Mouse (Mus musculus): ENCODE results near the gene Plekho2. TPM values are rescaled to one million over a fixed set of nuclear protein-coding genes. Genes with fewer than 3 reads are reported as not detected.
A peak's percentile ranks its signal among the peaks of the same experiment; 100 is the strongest.

Plekho2 gene
- polyA plus RNA-seq, 1 experiment from 2014 or later, result 4.9 TPM

DNA sequence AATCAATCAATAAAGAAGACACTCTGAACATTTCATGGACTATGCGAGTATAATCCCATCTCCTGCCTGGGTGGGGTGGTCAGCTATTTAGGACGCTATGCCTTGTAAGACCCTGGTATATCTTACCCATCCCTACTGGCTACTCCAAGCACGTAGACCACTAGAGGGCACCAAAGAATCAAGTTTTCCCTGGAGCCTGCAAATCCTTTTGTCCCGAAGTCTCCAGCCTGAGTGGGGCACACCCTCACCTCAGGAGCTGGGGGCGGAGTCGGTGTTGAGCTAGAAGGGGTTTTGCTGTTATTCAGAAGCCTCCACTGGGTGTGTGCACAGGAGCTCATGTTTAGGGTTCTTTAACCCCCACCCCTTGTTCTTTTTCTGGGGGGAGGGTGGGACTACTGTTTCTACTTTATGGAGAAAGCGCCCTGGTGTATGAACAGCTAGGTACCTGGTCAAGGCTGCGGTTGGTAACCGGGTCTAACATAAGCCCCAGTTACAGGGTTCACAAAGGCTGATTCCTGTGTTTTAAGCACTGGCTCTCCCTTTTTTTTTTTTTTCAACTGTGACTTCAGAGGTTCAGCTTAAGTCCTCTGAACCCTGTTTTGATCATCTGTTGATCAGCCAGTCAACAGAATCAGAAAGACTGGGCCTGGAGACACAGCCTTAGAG, 25.8 kb upstream of the Plekho2 start:
- no peak overlapping the region for H3K4me3 ChIP-seq
- H3K4me1 ChIP-seq, result no peaks in the 10 kb centered on the region
- 6% methylated on average over 9 of the region's 9 CpGs for WGBS
- no peaks in the 10 kb centered on the region for H3K36me3 ChIP-seq (ENCODE audit: poor library complexity, severe bottlenecking)
- H3K27ac ChIP-seq, result no peak overlapping the region
- H3K9me3 ChIP-seq (replicated peaks), result no peaks in the 10 kb centered on the region
- H3K4me2 ChIP-seq, result peak overlapping the region; percentile 53
- peak; percentile 94 for ATAC-seq
- H3K9ac ChIP-seq, result peak overlapping the region; percentile 31; the same call in 1 of the 2 replicates
- H3K27me3 ChIP-seq, result no peaks in the 10 kb centered on the region

DNA sequence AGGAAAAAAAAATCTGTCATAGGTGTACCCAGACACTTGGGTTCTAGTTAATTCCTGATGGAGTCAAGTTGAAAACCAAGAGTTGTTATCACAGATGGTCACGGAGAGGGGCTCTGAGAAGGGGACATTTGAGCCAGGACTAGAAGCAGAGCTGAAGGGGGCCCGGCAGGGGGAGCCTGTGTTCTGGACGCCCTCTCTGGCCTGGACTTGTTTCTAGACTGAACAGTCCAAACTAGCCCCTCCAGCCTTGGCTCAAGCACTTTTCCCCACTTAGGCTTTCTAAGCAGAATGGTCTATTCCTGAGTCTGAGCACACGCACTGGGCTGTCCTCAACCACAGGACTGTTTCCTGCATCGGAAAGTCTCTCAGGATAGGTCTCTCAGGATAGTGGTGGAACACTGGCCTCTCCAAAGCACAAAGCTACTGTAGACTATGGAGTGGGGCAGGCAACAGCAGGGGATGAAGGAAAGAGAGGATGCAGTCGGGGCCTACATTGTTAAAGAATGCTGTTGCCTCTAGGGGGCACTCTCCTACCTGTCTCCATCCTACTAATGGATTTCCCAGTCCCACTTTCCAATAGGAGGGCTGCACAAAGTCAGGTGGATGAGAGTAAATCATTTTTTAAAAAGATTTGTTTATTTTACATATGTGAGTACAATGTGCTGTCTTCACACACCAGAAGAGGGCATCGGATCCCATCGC, 23.7 kb upstream of the Plekho2 start:
- no peak for ATAC-seq
- H3K36me3 ChIP-seq (ENCODE audit: poor library complexity, severe bottlenecking), result no peaks in the 10 kb centered on the region
- no peaks in the 10 kb centered on the region for H3K27me3 ChIP-seq
- no peak overlapping the region for H3K4me3 ChIP-seq
- no peak overlapping the region for H3K4me2 ChIP-seq
- H3K4me1 ChIP-seq, result no peaks in the 10 kb centered on the region
- H3K27ac ChIP-seq, result no peak overlapping the region
- no peaks in the 10 kb centered on the region for H3K9me3 ChIP-seq (replicated peaks)
- H3K9ac ChIP-seq, result no peak overlapping the region
- WGBS, result 54% methylated on average over 8 of the region's 8 CpGs

GRCm38 (mm10) chr9:65600951-65601350, 21.1 kb upstream of the Plekho2 start:
- 70% methylated on average over 2 of the region's 2 CpGs for WGBS
- Histone ChIP-seq H3K36me3 (ENCODE audit: poor library complexity, severe bottlenecking) (peaks cover under 1% of the 10 kb centered on the region; the same call in 1 of the 2 replicates), H3K9me3 (replicated peaks) (no peaks in the 10 kb centered on the region), H3K4me2 (no peak overlapping the region), H3K4me1 (no peaks in the 10 kb centered on the region), H3K27me3 (no peaks in the 10 kb centered on the region), H3K9ac (no peak overlapping the region), H3K27ac (no peak overlapping the region), H3K4me3 (no peak overlapping the region)
- ATAC-seq, result no peak

- 59% methylated on average over 7 of the region's 11 CpGs for WGBS
- H3K27me3 ChIP-seq, result no peaks in the 10 kb centered on the region
These were observed 19.0 kb upstream of the Plekho2 start for GRCm38 (mm10) chr9:65598765-65599249.

GRCm38 (mm10) chr9:65593596-65593995, 13.8 kb upstream of the Plekho2 start:
- no peak overlapping the region for H3K4me3 ChIP-seq
- H3K9ac ChIP-seq, result no peak overlapping the region
- H3K9me3 ChIP-seq (replicated peaks), result no peaks in the 10 kb centered on the region
- 87% methylated on average over 9 of the region's 9 CpGs for WGBS
- H3K4me2 ChIP-seq, result no peak overlapping the region
- peaks cover 56% of the 10 kb centered on the region for H3K36me3 ChIP-seq (ENCODE audit: poor library complexity, severe bottlenecking)
- ATAC-seq, result no peak
- H3K27me3 ChIP-seq, result no peaks in the 10 kb centered on the region
- peaks cover 17% of the 10 kb centered on the region for H3K4me1 ChIP-seq
- H3K27ac ChIP-seq, result no peak overlapping the region

More at GRCm38 (mm10) chr9:65598765-65599249, 19.0 kb upstream of the Plekho2 start:
- no peak overlapping the region for H3K27ac ChIP-seq
- no peaks in the 10 kb centered on the region for H3K4me1 ChIP-seq
- no peaks in the 10 kb centered on the region for H3K9me3 ChIP-seq (replicated peaks)
- no peak overlapping the region for H3K4me3 ChIP-seq
- ATAC-seq, result no peak
- H3K36me3 ChIP-seq (ENCODE audit: poor library complexity, severe bottlenecking), result peaks cover 22% of the 10 kb centered on the region
- no peak overlapping the region for H3K4me2 ChIP-seq
- H3K9ac ChIP-seq, result no peak overlapping the region

GRCm38 (mm10) chr9:65592721-65593120, 12.9 kb upstream of the Plekho2 start:
- H3K9ac ChIP-seq, result no peak overlapping the region
- H3K27ac ChIP-seq, result no peak overlapping the region
- H3K4me2 ChIP-seq, result no peak overlapping the region
- WGBS, result 86% methylated on average over 3 of the region's 3 CpGs
- H3K36me3 ChIP-seq (ENCODE audit: poor library complexity, severe bottlenecking), result peaks cover 56% of the 10 kb centered on the region
- no peaks in the 10 kb centered on the region for H3K9me3 ChIP-seq (replicated peaks)
- H3K4me1 ChIP-seq, result peaks cover 25% of the 10 kb centered on the region
- no peaks in the 10 kb centered on the region for H3K27me3 ChIP-seq
- H3K4me3 ChIP-seq, result no peak overlapping the region
- ATAC-seq, result no peak

DNA sequence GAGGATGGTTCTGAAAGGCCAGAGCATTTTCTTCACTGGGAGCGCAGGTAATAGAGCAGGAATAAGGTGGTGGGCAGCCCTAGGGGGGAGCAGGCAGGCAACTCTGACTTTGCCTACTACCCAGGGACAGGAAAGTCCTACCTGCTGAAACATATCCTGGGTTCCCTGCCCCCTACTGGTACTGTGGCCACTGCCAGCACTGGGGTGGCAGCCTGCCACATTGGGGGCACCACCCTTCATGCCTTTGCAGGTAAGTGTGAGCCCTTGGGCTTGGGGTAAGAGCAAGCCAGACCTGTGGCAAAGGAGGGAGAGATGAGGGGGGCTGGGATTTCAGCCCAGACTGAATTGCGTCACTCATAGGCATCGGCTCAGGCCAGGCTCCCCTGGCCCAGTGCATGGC, 9.3 kb upstream of the Plekho2 start:
- Histone ChIP-seq H3K4me1 (peaks cover 35% of the 10 kb centered on the region), H3K9me3 (replicated peaks) (no peaks in the 10 kb centered on the region), H3K27ac (no peak overlapping the region), H3K4me3 (peak overlapping the region; percentile 69), H3K9ac (peak overlapping the region; percentile 82), H3K4me2 (peak overlapping the region; percentile 100), H3K36me3 (ENCODE audit: poor library complexity, severe bottlenecking) (peaks cover 36% of the 10 kb centered on the region), H3K27me3 (no peaks in the 10 kb centered on the region)
- WGBS, result 95% methylated on average over 3 of the region's 3 CpGs
- no peak for ATAC-seq

GRCm38 (mm10) chr9:65587573-65588358, 7.9 kb upstream of the Plekho2 start:
- peak; percentile 60; the same call in 1 of the 2 replicates for ATAC-seq

DNA sequence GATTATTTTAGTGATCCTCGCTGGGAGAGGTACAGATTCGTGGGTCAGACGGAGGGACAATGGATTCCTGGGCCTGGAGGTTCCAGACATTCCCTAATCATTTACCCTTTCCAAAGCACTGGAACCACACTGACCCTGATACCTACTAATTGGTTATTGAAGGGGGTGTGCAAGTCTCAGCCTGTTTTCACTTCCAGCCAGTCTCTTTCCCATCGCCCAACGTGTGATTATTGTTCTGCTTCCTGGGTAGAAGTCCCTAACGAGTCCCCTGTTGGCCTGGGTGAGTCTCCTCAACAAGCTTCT, 7.4 kb upstream of the Plekho2 start:
- H3K4me2 ChIP-seq, result peak overlapping the region; percentile 100
- no peaks in the 10 kb centered on the region for H3K27me3 ChIP-seq
- H3K9ac ChIP-seq, result peak overlapping the region; percentile 82
- H3K36me3 ChIP-seq (ENCODE audit: poor library complexity, severe bottlenecking), result peaks cover 18% of the 10 kb centered on the region
- H3K27ac ChIP-seq, result no peak overlapping the region
- H3K4me1 ChIP-seq, result peaks cover 35% of the 10 kb centered on the region
- peak overlapping the region; percentile 69 for H3K4me3 ChIP-seq
- no peaks in the 10 kb centered on the region for H3K9me3 ChIP-seq (replicated peaks)
- ATAC-seq, result peak; percentile 41; the same call in 1 of the 2 replicates
- 0% methylated on average over 6 of the region's 6 CpGs for WGBS

More at GRCm38 (mm10) chr9:65587573-65588358, 7.9 kb upstream of the Plekho2 start:
- Histone ChIP-seq H3K4me2 (peak overlapping the region; percentile 100), H3K27me3 (no peaks in the 10 kb centered on the region), H3K27ac (no peak overlapping the region), H3K9ac (peak overlapping the region; percentile 82), H3K9me3 (replicated peaks) (no peaks in the 10 kb centered on the region), H3K4me3 (peak overlapping the region; percentile 69), H3K36me3 (ENCODE audit: poor library complexity, severe bottlenecking) (peaks cover 23% of the 10 kb centered on the region), H3K4me1 (peaks cover 35% of the 10 kb centered on the region)
- under 1% methylated on average over 64 of the region's 64 CpGs for whole genome bisulfite sequencing

DNA sequence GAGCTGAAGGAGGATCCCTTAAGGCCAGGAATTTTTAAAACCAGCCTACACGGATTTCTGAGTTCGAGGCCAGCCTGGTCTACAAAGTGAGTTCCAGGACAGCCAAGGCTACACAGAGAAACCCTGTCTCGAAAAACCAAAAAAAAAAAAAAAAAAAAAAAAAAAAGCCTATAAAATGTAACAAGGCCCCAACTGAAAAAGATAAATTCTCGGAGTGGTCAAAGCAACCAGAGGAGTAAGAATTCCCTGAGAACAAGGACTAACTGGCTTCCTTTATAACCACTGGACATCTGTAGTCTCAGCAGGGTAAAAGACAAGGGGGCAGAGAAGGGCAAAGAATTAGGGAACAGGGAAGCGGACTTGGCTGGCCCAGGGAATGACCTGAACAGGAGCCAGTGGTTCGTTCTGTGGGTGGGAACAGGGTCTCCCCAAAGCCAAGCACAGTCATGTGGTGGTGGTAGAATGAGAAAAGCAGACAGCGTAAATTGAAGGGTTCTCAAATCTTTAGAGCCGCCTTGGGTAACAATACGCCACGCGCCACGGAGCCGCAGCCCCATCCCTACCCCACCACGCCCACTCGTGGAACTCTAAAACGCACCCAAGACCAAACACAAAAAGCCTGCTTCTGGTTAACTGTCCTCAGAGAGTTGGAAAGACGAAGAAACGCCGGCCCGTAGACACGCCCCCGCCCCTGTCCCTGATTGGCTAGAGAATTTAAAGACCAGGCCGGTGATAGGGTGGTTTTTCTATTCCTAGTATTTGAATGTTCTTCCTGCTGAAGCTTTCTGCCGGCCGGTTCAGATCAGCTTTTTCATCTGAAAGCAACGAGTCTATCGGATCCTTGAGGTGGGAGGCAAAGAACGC, 6.8 kb upstream of the Plekho2 start, which contains the start of gene Pif1:
Gene Pif1, plus strand, starts transcription at position 755 of the 864 bp plus-strand sequence.
- H3K9ac ChIP-seq, result peak within 1 kb of the TSS; percentile 82
- H3K4me3 ChIP-seq, result peak within 1 kb of the TSS; percentile 69
- no peak within 1 kb of the TSS for H3K27ac ChIP-seq
- H3K4me1 ChIP-seq, result peaks cover 35% of the 10 kb centered on the region
- no peaks in the 10 kb centered on the region for H3K27me3 ChIP-seq
- 9% methylated on average over 28 of the region's 28 CpGs for WGBS
- H3K4me2 ChIP-seq, result peak within 1 kb of the TSS; percentile 100
- peaks cover 14% of the 10 kb centered on the region for H3K36me3 ChIP-seq (ENCODE audit: poor library complexity, severe bottlenecking)
- H3K9me3 ChIP-seq (replicated peaks), result no peaks in the 10 kb centered on the region
- ATAC-seq, result peak; percentile 93

- no peaks in the 10 kb centered on the region for H3K9me3 ChIP-seq (replicated peaks)
- no peak overlapping the region for H3K4me2 ChIP-seq
- 25% methylated on average over 8 of the region's 8 CpGs for WGBS
- H3K9ac ChIP-seq, result no peak overlapping the region
- peaks cover 30% of the 10 kb centered on the region for H3K4me1 ChIP-seq
- no peak overlapping the region for H3K27ac ChIP-seq
- H3K36me3 ChIP-seq (ENCODE audit: poor library complexity, severe bottlenecking), result no peaks in the 10 kb centered on the region
- no peak overlapping the region for H3K4me3 ChIP-seq
- no peak for ATAC-seq
- H3K27me3 ChIP-seq, result no peaks in the 10 kb centered on the region
These were observed 3.2 kb upstream of the Plekho2 start for GRCm38 (mm10) chr9:65583045-65583444.
